Mouse (Mus musculus) kidney, adult 2 months (tissue): Measurements from ENCODE around the gene Krit1.

Experiments
- CTCF ChIP-seq: fragments of 200-500 bp; conservative IDR thresholded peaks from 2 replicates; pipeline ENCODE4 v1.5.1; 2011; ENCODE audit warnings: low read depth, mild to moderate bottlenecking, control low read depth, low read length, moderate library complexity, mixed read lengths; ENCODE audit not compliant: insufficient read depth, insufficient read length
- POLR2A ChIP-seq: fragments of 200-500 bp; IDR thresholded peaks from one replicate; pipeline ENCODE4 v1.6.1; 2011; ENCODE audit warnings: low read depth, low read length, control low read depth

GRCm38 (mm10) chr5:3803292-3804165, 545 bp downstream of the Krit1 start:
- TF ChIP-seq CTCF, result no peak
- TF ChIP-seq POLR2A, result no peak
